Comparison of ENCODE assay signal across 10 mouse cellular contexts in genomic region chr5:142718486-142718885, GRCm38 (mm10). TPM values are rescaled to one million over a fixed set of nuclear protein-coding genes. Genes with fewer than 3 reads are reported as not detected.
A peak's percentile ranks its signal among the peaks of the same experiment; 100 is the strongest.
DNase-seq lines count a peak whose midpoint lies in the region; ATAC-seq and TF ChIP-seq lines count a peak whose summit lies in the region.
"Had no signal": no experiment of that assay in that cellular context is flagged by ENCODE, and none has a peak within 500 bp of the region (broad histone marks: within the 10 kb centered on the region; RNA-seq: fewer than 3 reads in every experiment).

No protein-coding gene starts in this region.

- H3K9me3 ChIP-seq in forebrain, embryonic 11.5 days (ENCODE audit: control insufficient read depth, low read length), result no peaks in the 10 kb centered on the region
- H3K9me3 ChIP-seq in forebrain, embryonic 12.5 days, result no peaks in the 10 kb centered on the region
- H3K9me3 ChIP-seq in hindbrain, embryonic 12.5 days (replicated peaks), result no peaks in the 10 kb centered on the region
- H3K9me3 ChIP-seq in hindbrain, embryonic 13.5 days, result no peaks in the 10 kb centered on the region
- no peaks in the 10 kb centered on the region for H3K9me3 ChIP-seq in midbrain, embryonic 11.5 days (ENCODE audit: control insufficient read depth, low read length)
- no peaks in the 10 kb centered on the region for H3K9me3 ChIP-seq in midbrain, embryonic 15.5 days
- no peaks in the 10 kb centered on the region for H3K9me3 ChIP-seq in limb, embryonic 14.5 days (ENCODE audit: control insufficient read depth, low read length)
- H3K9me3 ChIP-seq: G1E had no signal

- no peak overlapping the region for H3K27ac ChIP-seq in forebrain, embryonic 11.5 days (ENCODE audit: low read depth, low read length)
- no peak overlapping the region for H3K27ac ChIP-seq in forebrain, embryonic 12.5 days
- H3K27ac ChIP-seq in hindbrain, embryonic 12.5 days, result no peak overlapping the region
- no peak overlapping the region for H3K27ac ChIP-seq in hindbrain, embryonic 13.5 days
- H3K27ac ChIP-seq in midbrain, embryonic 11.5 days (ENCODE audit: low read depth, low read length), result no peak overlapping the region
- H3K27ac ChIP-seq in midbrain, embryonic 15.5 days, result no peak overlapping the region
- H3K27ac ChIP-seq in limb, embryonic 14.5 days (replicated peaks; ENCODE audit: low read depth, low read length), result no peak overlapping the region

- H3K4me1 ChIP-seq in forebrain, embryonic 11.5 days (replicated peaks; ENCODE audit: control insufficient read depth, insufficient read depth, low read length), result no peaks in the 10 kb centered on the region
- peaks cover under 1% of the 10 kb centered on the region for H3K4me1 ChIP-seq in forebrain, embryonic 12.5 days
- H3K4me1 ChIP-seq in hindbrain, embryonic 12.5 days, result no peaks in the 10 kb centered on the region
- H3K4me1 ChIP-seq in hindbrain, embryonic 13.5 days (replicated peaks), result 0 out of 2 replicates have a peak, but pooled peaks cover 4% of the 10 kb centered on the region
- no peaks in the 10 kb centered on the region for H3K4me1 ChIP-seq in midbrain, embryonic 11.5 days (ENCODE audit: control insufficient read depth, insufficient read depth, low read length)
- peaks cover 2% of the 10 kb centered on the region for H3K4me1 ChIP-seq in midbrain, embryonic 15.5 days
- no peaks in the 10 kb centered on the region for H3K4me1 ChIP-seq in limb, embryonic 14.5 days (ENCODE audit: control insufficient read depth, insufficient read depth, low read length)

- no peak for TF ChIP-seq POLR2A in limb, embryonic 14.5 days (IDR thresholded peaks at IDR 0.05; ENCODE audit: borderline replicate concordance, extremely low read depth, insufficient read depth, insufficient read length)

- WGBS in forebrain, embryonic 11.5 days, result 75% methylated on average over 25 of the region's 25 CpGs
- WGBS in forebrain, embryonic 12.5 days, result 72% methylated on average over 25 of the region's 25 CpGs
- WGBS in hindbrain, embryonic 12.5 days, result 68% methylated on average over 25 of the region's 25 CpGs
- WGBS in hindbrain, embryonic 13.5 days, result 73% methylated on average over 25 of the region's 25 CpGs
- 73% methylated on average over 25 of the region's 25 CpGs for WGBS in midbrain, embryonic 11.5 days
- WGBS in midbrain, embryonic 15.5 days, result 76% methylated on average over 25 of the region's 25 CpGs
- WGBS in limb, embryonic 14.5 days, result 61% methylated on average over 25 of the region's 25 CpGs

- no peak for DNase-seq in forebrain, embryonic 11.5 days (ENCODE audit: low spot score)
- DNase-seq in midbrain, embryonic 11.5 days (ENCODE audit: low spot score, missing footprints), result peak; percentile 80
- no peak for DNase-seq in limb, embryonic 14.5 days (ENCODE audit: low spot score)
- DNase-seq in urinary bladder, adult 18-20 months (ENCODE audit: low spot score in 2 of 2), result no peak
- DNase-seq: gastrocnemius, postnatal 25 days had no signal

- ATAC-seq in forebrain, embryonic 11.5 days (replicated peaks; ENCODE audit: low FRiP score), result 0 out of 2 replicates have a peak, but pooled peaks have one; percentile 4
- no peak for ATAC-seq in forebrain, embryonic 12.5 days (ENCODE audit: low FRiP score)
- peak; percentile 26 for ATAC-seq in hindbrain, embryonic 12.5 days (ENCODE audit: low FRiP score)
- ATAC-seq in hindbrain, embryonic 13.5 days (ENCODE audit: low FRiP score), result no peak
- no peak; the same call in 1 of the 2 replicates for ATAC-seq in midbrain, embryonic 11.5 days (ENCODE audit: low FRiP score)
- no peak for ATAC-seq in midbrain, embryonic 15.5 days (replicated peaks)
- ATAC-seq in limb, embryonic 14.5 days (ENCODE audit: low FRiP score, low read depth), result 0 out of 2 replicates have a peak, but pooled peaks have one; percentile 19

- no peak overlapping the region for H3K9ac ChIP-seq in forebrain, embryonic 11.5 days (ENCODE audit: low read length)
- no peak overlapping the region for H3K9ac ChIP-seq in forebrain, embryonic 12.5 days
- no peak overlapping the region for H3K9ac ChIP-seq in hindbrain, embryonic 12.5 days
- H3K9ac ChIP-seq in hindbrain, embryonic 13.5 days, result no peak overlapping the region
- H3K9ac ChIP-seq in midbrain, embryonic 11.5 days (ENCODE audit: low read length), result no peak overlapping the region
- H3K9ac ChIP-seq in midbrain, embryonic 15.5 days, result no peak overlapping the region
- no peak overlapping the region for H3K9ac ChIP-seq in limb, embryonic 14.5 days (ENCODE audit: low read depth, low read length, severe bottlenecking)

- no peak overlapping the region for H3K4me2 ChIP-seq in forebrain, embryonic 11.5 days (ENCODE audit: low read depth, low read length, severe bottlenecking)
- no peak overlapping the region for H3K4me2 ChIP-seq in forebrain, embryonic 12.5 days
- H3K4me2 ChIP-seq in hindbrain, embryonic 12.5 days (replicated peaks), result 0 out of 2 replicates have a peak overlapping the region, but pooled peaks have one; percentile 2
- no peak overlapping the region for H3K4me2 ChIP-seq in hindbrain, embryonic 13.5 days
- H3K4me2 ChIP-seq in midbrain, embryonic 11.5 days, result no peak overlapping the region
- H3K4me2 ChIP-seq in midbrain, embryonic 15.5 days, result no peak overlapping the region
- no peak overlapping the region for H3K4me2 ChIP-seq in limb, embryonic 14.5 days (replicated peaks; ENCODE audit: low read depth, low read length, severe bottlenecking)

- H3K27me3 ChIP-seq in forebrain, embryonic 11.5 days (ENCODE audit: control insufficient read depth, insufficient read depth, low read length), result no peaks in the 10 kb centered on the region
- H3K27me3 ChIP-seq in forebrain, embryonic 12.5 days, result no peaks in the 10 kb centered on the region
- H3K27me3 ChIP-seq in hindbrain, embryonic 12.5 days, result no peaks in the 10 kb centered on the region
- H3K27me3 ChIP-seq in hindbrain, embryonic 13.5 days, result no peaks in the 10 kb centered on the region
- no peaks in the 10 kb centered on the region for H3K27me3 ChIP-seq in midbrain, embryonic 11.5 days (ENCODE audit: control insufficient read depth, insufficient read depth, low read length)
- H3K27me3 ChIP-seq in midbrain, embryonic 15.5 days (replicated peaks), result no peaks in the 10 kb centered on the region
- no peaks in the 10 kb centered on the region for H3K27me3 ChIP-seq in limb, embryonic 14.5 days (ENCODE audit: control insufficient read depth, insufficient read depth, low read length)

- H3K36me3 ChIP-seq in forebrain, embryonic 11.5 days (ENCODE audit: control insufficient read depth, insufficient read depth, low read length), result no peaks in the 10 kb centered on the region
- H3K36me3 ChIP-seq in forebrain, embryonic 12.5 days (replicated peaks), result peaks cover 55% of the 10 kb centered on the region
- H3K36me3 ChIP-seq in hindbrain, embryonic 12.5 days, result peaks cover 50% of the 10 kb centered on the region
- peaks cover 75% of the 10 kb centered on the region for H3K36me3 ChIP-seq in hindbrain, embryonic 13.5 days
- 0 out of 2 replicates have a peak, but pooled peaks cover 2% of the 10 kb centered on the region for H3K36me3 ChIP-seq in midbrain, embryonic 11.5 days (ENCODE audit: control insufficient read depth, insufficient read depth, low read length)
- peaks cover 29% of the 10 kb centered on the region for H3K36me3 ChIP-seq in midbrain, embryonic 15.5 days (replicated peaks)
- no peaks in the 10 kb centered on the region for H3K36me3 ChIP-seq in limb, embryonic 14.5 days (ENCODE audit: control insufficient read depth, insufficient read depth, low read length)
- H3K36me3 ChIP-seq: G1E had no signal

- H3K4me3 ChIP-seq in forebrain, embryonic 11.5 days (ENCODE audit: low read depth, low read length), result no peak overlapping the region
- no peak overlapping the region for H3K4me3 ChIP-seq in forebrain, embryonic 12.5 days (replicated peaks)
- H3K4me3 ChIP-seq in hindbrain, embryonic 12.5 days, result no peak overlapping the region
- no peak overlapping the region for H3K4me3 ChIP-seq in hindbrain, embryonic 13.5 days
- no peak overlapping the region for H3K4me3 ChIP-seq in midbrain, embryonic 11.5 days (ENCODE audit: low read depth, low read length)
- H3K4me3 ChIP-seq in midbrain, embryonic 15.5 days, result no peak overlapping the region
- H3K4me3 ChIP-seq in limb, embryonic 14.5 days (replicated peaks; ENCODE audit: low read length), result no peak overlapping the region

RNA-seq across cellular contexts. Expression of gene Slc29a4, which starts 26.2 kb away (rescaled TPM):
- polyA plus RNA-seq in forebrain, embryonic 11.5 days (2014; fragmentation: Nextera tagmentation; extraction: Ambion mirVana), result 31.3 and 35.6 TPM in 2 replicates
- 43.4 and 44.9 TPM in 2 replicates for polyA plus RNA-seq in forebrain, embryonic 12.5 days (2016; fragmentation: Nextera tagmentation; extraction: Ambion mirVana)
- polyA plus RNA-seq in hindbrain, embryonic 12.5 days (2016; fragmentation: Nextera tagmentation; extraction: Ambion mirVana), result 58.5 and 60.2 TPM in 2 replicates
- 77.3 and 77.9 TPM in 2 replicates for polyA plus RNA-seq in hindbrain, embryonic 13.5 days (2015; fragmentation: Nextera tagmentation; extraction: Ambion mirVana)
- polyA plus RNA-seq in midbrain, embryonic 11.5 days (2014; fragmentation: Nextera tagmentation; extraction: Ambion mirVana), result 22.8 and 23.2 TPM in 2 replicates
- 97.2 and 100 TPM in 2 replicates for polyA plus RNA-seq in midbrain, embryonic 15.5 days (2015; fragmentation: Nextera tagmentation; extraction: Ambion mirVana)
- 8.0 and 11.6 TPM in 2 replicates for polyA plus RNA-seq in limb, embryonic 14.5 days (2012; rRNA removed)
- 5.8 and 7.6 TPM in 2 replicates for polyA plus RNA-seq in limb, embryonic 14.5 days (2014; fragmentation: Nextera tagmentation; extraction: Ambion mirVana)
- polyA plus RNA-seq: G1E had no signal

Comparison
In these comparisons a context has a peak if more than half of its experiments do, and no peak if none do; other contexts are left out.
1. ATAC-seq: peak in forebrain, embryonic 11.5 days (single experiment), hindbrain, embryonic 12.5 days (single experiment) and limb, embryonic 14.5 days (single experiment); none in forebrain, embryonic 12.5 days (single experiment), hindbrain, embryonic 13.5 days (single experiment), midbrain, embryonic 11.5 days (single experiment) and midbrain, embryonic 15.5 days (single experiment).